Mouse (Mus musculus) layer of hippocampus, adult 9-11 months (tissue): ENCODE results near the gene Suv39h1.
"Not testable (repeated sequence)": the region's sequence is repeated elsewhere in the genome, so short reads cannot be mapped to it uniquely, and the experiment has no call there.

Experiments
- DNase-seq: peaks from one replicate; pipeline ENCODE4 v3.0.0; 2022

The Suv39h1 gene

GRCm38 (mm10) chrX:8024795-8025194 lies 49.8 kb downstream of the Suv39h1 start:
- DNase-seq = no peak

- no peak for DNase-seq
These were observed 54.3 kb downstream of the Suv39h1 start for GRCm38 (mm10) chrX:8020111-8020778.

- no peak for DNase-seq
These were observed 56.3 kb downstream of the Suv39h1 start, which contains the start of gene Glod5 for GRCm38 (mm10) chrX:8018286-8018685. Gene Glod5 (minus strand): TSS chrX:8018492.

- DNase-seq = no peak
These were observed 57.4 kb downstream of the Suv39h1 start for GRCm38 (mm10) chrX:8017142-8017541.

GRCm38 (mm10) chrX:8015675-8016074 lies 58.9 kb downstream of the Suv39h1 start:
- DNase-seq = not testable (repeated sequence)

- DNase-seq = no peak
These were observed 60.8 kb downstream of the Suv39h1 start for GRCm38 (mm10) chrX:8013569-8014314.

GRCm38 (mm10) chrX:8013157-8013556 lies 61.4 kb downstream of the Suv39h1 start:
- no peak for DNase-seq
